Mouse (Mus musculus) layer of hippocampus, postnatal 14 days (tissue): ENCODE data around the gene Vmn1r114. TPM values are rescaled to one million over a fixed set of nuclear protein-coding genes. Genes with fewer than 3 reads are reported as not detected.
"Not testable (repeated sequence)": the region's sequence is repeated elsewhere in the genome, so short reads cannot be mapped to it uniquely, and the experiment has no call there.

Source experiments
- DNase-seq, 2 experiments: peaks; one replicate each; pipeline ENCODE4 v3.0.0; 2021 to 2022; ENCODE audit warnings: low spot score in 2 of 2, mixed read lengths in 1 of 2
- long read RNA-seq, 2 experiments: library from polyadenylated mRNA; stranded (forward); transcript quantifications; one replicate each; pipeline ENCODE4 v2.0.0; 2021
- total RNA-seq, 2 experiments: library from RNA; stranded (reverse); gene quantifications; 2 replicates each; pipeline ENCODE4 v1.2.3; 2021

Vmn1r114 gene
- total RNA-seq = not detected
- long read RNA-seq, experiment 1 = 0 reads
- long read RNA-seq, experiment 2 = 0 reads

GRCm38 (mm10) chr7:20812086-20812485 lies at the start of gene Vmn1r114:
Gene Vmn1r114, minus strand, starts transcription at chr7:20812186.
- DNase-seq = not testable (repeated sequence)

- DNase-seq = not testable (repeated sequence)
Measured at GRCm38 (mm10) chr7:20844885-20845284, 32.9 kb upstream of the Vmn1r114 start, which contains the start of gene Vmn1r115. Gene Vmn1r115, minus strand, starts transcription at chr7:20844985.

- not testable (repeated sequence) for DNase-seq
Measured at GRCm38 (mm10) chr7:20786985-20787384, 25.0 kb downstream of the Vmn1r114 start, which contains the start of gene Vmn1r113. Gene Vmn1r113, plus strand, starts transcription at chr7:20787285.

GRCm38 (mm10) chr7:20770885-20771284 lies 41.1 kb downstream of the Vmn1r114 start, which contains the start of gene Vmn1r112:
Gene Vmn1r112, plus strand, starts transcription at chr7:20771185.
- not testable (repeated sequence) for DNase-seq

Other genes starting within 250 kb of the Vmn1r114 start
- gene Gm4141, start 235.9 kb downstream of the Vmn1r114 start, total RNA-seq = not detected
- not detected for gene Gm4513, start 213.2 kb downstream of the Vmn1r114 start, total RNA-seq
- not detected for gene Vmn1r107, start 143.3 kb downstream of the Vmn1r114 start, total RNA-seq
- not detected for gene Vmn1r111, start 109.0 kb downstream of the Vmn1r114 start, total RNA-seq
- gene Gm10668, start 81.6 kb downstream of the Vmn1r114 start, total RNA-seq = not detected
- gene Vmn1r112, start 41.0 kb downstream of the Vmn1r114 start, total RNA-seq = not detected
- not detected for gene Vmn1r113, start 24.9 kb downstream of the Vmn1r114 start, total RNA-seq
- not detected for gene Vmn1r115, start 32.8 kb upstream of the Vmn1r114 start, total RNA-seq
- gene Vmn1r116, start 60.1 kb upstream of the Vmn1r114 start, total RNA-seq = not detected
- gene Vmn1r117, start 71.9 kb upstream of the Vmn1r114 start, total RNA-seq = not detected
- gene Vmn1r118, start 100.2 kb upstream of the Vmn1r114 start, total RNA-seq = not detected
- not detected for gene Vmn1r119, start 200.3 kb upstream of the Vmn1r114 start, total RNA-seq
- not detected for gene Vmn1r120, start 241.6 kb upstream of the Vmn1r114 start, total RNA-seq